Mouse (Mus musculus): ENCODE data around the gene Ptgr2. TPM values are rescaled to one million over a fixed set of nuclear protein-coding genes. Genes with fewer than 3 reads are reported as not detected.

The Ptgr2 gene
- polyA plus RNA-seq, 1 experiment from 2014 or later: 30.4 TPM

GRCm38 (mm10) chr12:84365137-84365536 lies 80.1 kb downstream of the Ptgr2 start:
- no peak overlapping the region for H3K4me2 ChIP-seq (ENCODE audit: low read length)
- ATAC-seq (replicated peaks; ENCODE audit: low FRiP score, low TSS enrichment, low read depth): no peak

More at GRCm38 (mm10) chr12:84365137-84365536, 80.1 kb downstream of the Ptgr2 start:
- no peak for DNase-seq (ENCODE audit: low spot score)
- WGBS: 92% methylated on average over 6 of the region's 6 CpGs
- Histone ChIP-seq H3K9ac (ENCODE audit: low read length) (no peak overlapping the region), H3K27me3 (replicated peaks; ENCODE audit: control insufficient read depth, insufficient read depth, low read length) (no peaks in the 10 kb centered on the region), H3K4me1 (replicated peaks; ENCODE audit: control insufficient read depth, insufficient read depth, low read length) (peaks cover 13% of the 10 kb centered on the region), H3K27ac (ENCODE audit: low read depth) (no peak overlapping the region), H3K36me3 (ENCODE audit: control insufficient read depth, insufficient read depth, low read length) (peaks cover 33% of the 10 kb centered on the region), H3K9me3 (ENCODE audit: control insufficient read depth, low read length) (no peaks in the 10 kb centered on the region), H3K4me3 (ENCODE audit: low read depth, low read length) (no peak overlapping the region)

Other genes starting within 250 kb of the Ptgr2 start
- 2.2 and 2.5 TPM in 2 replicates for gene Acot4, start 246.9 kb upstream of the Ptgr2 start, polyA plus RNA-seq (2014; fragmentation: Nextera tagmentation; extraction: Ambion mirVana)
- gene Gm49366, start 246.3 kb upstream of the Ptgr2 start, polyA plus RNA-seq (2014; fragmentation: Nextera tagmentation; extraction: Ambion mirVana): not detected in 2 replicates
- gene Acot3, start 233.1 kb upstream of the Ptgr2 start, polyA plus RNA-seq (2014; fragmentation: Nextera tagmentation; extraction: Ambion mirVana): 0.55 and 0.68 TPM in 2 replicates
- gene Acot5, start 215.9 kb upstream of the Ptgr2 start, polyA plus RNA-seq (2014; fragmentation: Nextera tagmentation; extraction: Ambion mirVana): not detected in 2 replicates
- gene Acot6, start 184.6 kb upstream of the Ptgr2 start, polyA plus RNA-seq (2014; fragmentation: Nextera tagmentation; extraction: Ambion mirVana): 1.5 and 2.2 TPM in 2 replicates
- 2.8 and 3.5 TPM in 2 replicates for gene Dnal1, start 170.9 kb upstream of the Ptgr2 start, polyA plus RNA-seq (2014; fragmentation: Nextera tagmentation; extraction: Ambion mirVana)
- gene Pnma1, start 136.7 kb upstream of the Ptgr2 start, polyA plus RNA-seq (2014; fragmentation: Nextera tagmentation; extraction: Ambion mirVana): 0.56 and 0.84 TPM in 2 replicates
- 8.2 and 8.8 TPM in 2 replicates for gene Elmsan1, start 66.4 kb upstream of the Ptgr2 start, polyA plus RNA-seq (2014; fragmentation: Nextera tagmentation; extraction: Ambion mirVana)
- 66.0 and 79.7 TPM in 2 replicates for gene Zfp410, start 31.6 kb downstream of the Ptgr2 start, polyA plus RNA-seq (2014; fragmentation: Nextera tagmentation; extraction: Ambion mirVana)
- 50.7 and 52.2 TPM in 2 replicates for gene Coq6, start 76.4 kb downstream of the Ptgr2 start, polyA plus RNA-seq (2014; fragmentation: Nextera tagmentation; extraction: Ambion mirVana)
- 2.5 and 2.6 TPM in 2 replicates for gene Fam161b, start 76.6 kb downstream of the Ptgr2 start, polyA plus RNA-seq (2014; fragmentation: Nextera tagmentation; extraction: Ambion mirVana)
- 19.6 and 19.7 TPM in 2 replicates for gene Entpd5, start 123.8 kb downstream of the Ptgr2 start, polyA plus RNA-seq (2014; fragmentation: Nextera tagmentation; extraction: Ambion mirVana)
- gene Bbof1, start 123.8 kb downstream of the Ptgr2 start, polyA plus RNA-seq (2014; fragmentation: Nextera tagmentation; extraction: Ambion mirVana): 0.99 and 1.2 TPM in 2 replicates
- gene Rnf113a2, start 132.0 kb downstream of the Ptgr2 start, polyA plus RNA-seq (2014; fragmentation: Nextera tagmentation; extraction: Ambion mirVana): 21.4 and 23.1 TPM in 2 replicates
- 29.5 and 33.1 TPM in 2 replicates for gene Aldh6a1, start 165.8 kb downstream of the Ptgr2 start, polyA plus RNA-seq (2014; fragmentation: Nextera tagmentation; extraction: Ambion mirVana)
- 18.0 and 18.2 TPM in 2 replicates for gene Lin52, start 166.2 kb downstream of the Ptgr2 start, polyA plus RNA-seq (2014; fragmentation: Nextera tagmentation; extraction: Ambion mirVana)

All from intestine, embryonic 14.5 days (tissue).